Mouse (Mus musculus): ENCODE data around the gene Agpat4.

Gene Agpat4

DNA sequence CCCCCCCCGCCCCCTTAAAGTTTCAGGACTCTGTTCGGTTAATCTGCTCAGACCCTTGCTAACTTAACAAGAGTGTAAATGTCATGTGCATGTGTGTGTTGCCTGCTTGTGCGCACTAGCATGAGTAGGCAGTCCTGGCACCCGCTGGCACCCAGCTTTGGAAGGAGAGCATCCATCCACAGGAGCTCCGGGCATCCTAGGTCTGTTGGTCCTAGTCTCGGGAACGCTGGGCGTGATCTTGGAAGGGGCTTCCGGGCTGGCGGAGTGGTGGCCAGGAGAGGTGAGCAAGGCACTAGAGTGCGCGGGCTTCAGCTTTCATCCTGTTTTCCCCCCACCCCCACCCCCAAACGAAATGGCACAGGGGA, at the start of gene Agpat4:
TSS of gene Agpat4 (plus strand) at position 144 of the 365 bp plus-strand sequence.
- DNase-seq (ENCODE audit: low read depth, low spot score) = no peak

GRCm38 (mm10) chr17:12076816-12077215, 41.7 kb upstream of the Agpat4 start:
- no peak for DNase-seq (ENCODE audit: low read depth, low spot score)

- DNase-seq (ENCODE audit: low read depth, low spot score) = no peak
Observed at GRCm38 (mm10) chr17:12080656-12081495, 37.6 kb upstream of the Agpat4 start.

GRCm38 (mm10) chr17:12082201-12082600, 36.3 kb upstream of the Agpat4 start:
- DNase-seq (ENCODE audit: low read depth, low spot score) = no peak

DNA sequence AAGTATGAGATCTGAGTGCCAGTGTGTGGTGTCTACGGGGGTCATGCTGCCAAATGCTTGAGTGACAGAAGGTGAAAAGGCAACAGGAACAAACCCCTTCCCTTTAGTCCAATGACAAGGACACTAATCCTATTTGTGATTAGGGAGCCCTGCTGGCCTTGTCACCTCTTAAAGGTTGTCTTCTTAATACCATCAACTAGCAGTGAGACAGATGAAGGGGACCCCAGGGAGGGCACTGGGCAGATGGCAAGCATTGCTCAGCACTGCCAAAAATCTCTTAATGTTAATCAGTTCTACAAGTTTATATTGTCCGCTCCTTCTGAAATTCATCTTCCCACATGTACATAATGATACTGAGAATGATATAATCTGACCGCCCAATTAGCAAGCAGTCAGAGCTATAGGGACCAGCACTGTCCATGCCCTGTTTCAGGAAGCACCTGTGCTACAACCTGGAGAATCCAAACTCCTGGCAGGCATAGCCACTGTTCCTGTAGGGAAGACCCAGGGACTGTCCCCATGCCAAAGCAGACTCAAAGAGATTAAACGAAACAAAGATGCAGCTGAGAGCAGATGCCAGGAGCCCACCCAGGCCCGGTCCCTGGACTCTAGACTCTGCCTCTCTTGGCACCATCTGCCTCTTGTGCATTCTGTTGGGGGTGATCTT, 28.1 kb upstream of the Agpat4 start:
- DNase-seq (ENCODE audit: low read depth, low spot score) = no peak

DNA sequence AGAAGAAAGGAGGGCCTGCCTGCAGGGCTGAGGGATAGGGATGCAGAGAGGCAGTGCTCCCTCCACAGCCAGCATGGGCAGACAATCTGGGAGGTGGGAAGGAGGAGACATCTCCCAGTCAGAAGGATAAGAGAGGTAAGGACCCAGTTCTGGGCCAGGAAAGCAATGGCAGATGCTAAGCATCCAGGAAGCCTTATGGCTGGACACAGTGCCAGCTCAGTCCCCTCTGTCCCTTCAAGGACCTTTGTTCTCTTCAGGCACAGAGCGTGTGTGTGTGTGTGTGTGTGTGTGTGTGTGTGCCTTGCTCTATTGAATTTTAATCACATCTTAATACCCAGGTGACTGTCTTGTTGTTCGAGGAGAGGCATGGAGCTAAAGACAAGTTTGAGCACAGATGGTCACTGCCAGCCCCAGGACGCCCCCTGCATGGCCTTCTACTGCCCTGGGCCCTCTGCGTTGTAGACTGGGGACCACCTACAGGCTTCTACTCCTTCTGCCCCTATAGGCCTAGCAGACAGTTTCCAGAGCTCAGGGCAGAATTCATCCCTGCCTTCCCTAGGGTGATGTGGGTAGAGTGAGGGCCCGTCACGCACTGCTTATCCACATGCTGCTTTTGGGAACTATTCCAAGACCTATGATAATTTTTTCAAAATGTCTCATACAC, 25.5 kb upstream of the Agpat4 start:
- no peak for DNase-seq (ENCODE audit: low read depth, low spot score)

DNA sequence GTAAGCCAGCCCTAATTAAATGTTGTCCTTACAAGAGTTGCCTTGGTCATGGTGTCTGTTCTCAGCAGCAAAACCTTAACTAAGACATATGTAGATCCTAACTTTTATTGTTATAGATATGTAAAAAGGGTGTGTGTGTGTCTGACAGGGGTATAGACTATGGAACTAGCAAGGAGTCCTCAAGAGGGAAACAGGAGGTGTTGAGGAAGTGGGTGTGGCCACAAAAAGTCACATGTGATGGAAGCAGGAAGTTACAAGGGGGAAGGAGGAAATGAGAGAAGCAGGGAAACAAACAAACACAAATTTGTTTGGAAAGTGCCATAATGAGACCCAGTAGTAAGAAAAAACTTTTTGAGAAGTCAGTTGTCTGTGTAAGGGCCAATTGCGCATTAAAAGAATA, 24.5 kb upstream of the Agpat4 start:
- no peak for DNase-seq (ENCODE audit: low read depth, low spot score)

DNA sequence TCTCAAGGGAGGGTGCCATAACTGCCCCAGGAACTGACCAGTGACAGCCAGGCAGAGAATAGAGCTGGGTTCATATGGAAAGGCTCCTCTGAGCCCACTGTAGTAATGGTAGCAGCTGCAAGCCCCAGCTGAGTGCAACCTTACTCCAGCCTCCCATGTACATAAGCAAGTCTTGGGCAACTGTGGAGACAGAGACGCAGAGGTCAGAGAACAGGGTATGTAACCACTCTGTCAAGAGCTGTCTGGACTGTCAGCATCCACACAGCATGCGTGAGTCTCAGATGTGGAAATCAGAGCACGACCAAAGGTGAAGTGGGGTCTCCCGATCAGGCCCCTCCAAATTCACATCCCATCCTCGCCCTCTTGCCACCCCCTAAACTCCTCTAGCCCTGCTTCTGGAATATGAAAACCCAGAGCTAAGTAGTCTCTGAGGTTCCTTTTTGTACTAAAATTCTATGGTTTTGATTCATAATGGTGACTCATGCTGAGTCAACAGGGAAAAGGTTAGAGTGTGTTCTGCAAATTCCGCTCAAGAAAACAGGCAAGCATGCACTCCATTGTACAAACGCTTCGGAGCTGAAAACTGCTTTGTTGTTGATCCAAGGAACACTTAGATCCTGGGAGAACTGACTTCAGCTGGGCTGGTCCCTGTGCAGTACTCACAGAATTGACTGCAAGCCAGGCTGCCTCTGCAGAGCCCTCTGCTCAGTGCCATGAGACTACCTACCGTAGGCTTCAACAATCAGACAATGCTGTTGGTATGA, 23.5 kb upstream of the Agpat4 start:
- peak; percentile 60 for DNase-seq (ENCODE audit: low read depth, low spot score)

DNA sequence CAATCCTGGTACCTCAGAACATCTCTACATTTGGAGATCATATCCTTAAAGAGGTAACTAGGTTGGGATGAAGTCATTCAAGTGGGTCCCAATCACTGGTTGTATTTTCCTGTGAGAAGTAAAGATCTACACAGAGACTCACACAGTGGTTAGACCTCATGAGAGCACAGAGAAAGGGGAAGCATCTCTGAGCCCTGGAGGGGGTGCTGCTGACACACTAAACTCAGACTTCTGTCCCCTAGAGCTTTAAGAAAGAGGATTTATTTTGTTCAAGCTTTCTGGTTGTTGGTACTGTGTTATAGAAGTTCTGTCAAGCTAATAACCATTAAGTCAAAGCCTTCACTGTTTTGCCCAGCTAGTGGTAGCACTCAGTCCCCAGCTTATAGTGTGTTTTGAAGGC, 19.1 kb upstream of the Agpat4 start:
- no peak for DNase-seq (ENCODE audit: low read depth, low spot score)

GRCm38 (mm10) chr17:12102326-12102725, 16.2 kb upstream of the Agpat4 start:
- DNase-seq (ENCODE audit: low read depth, low spot score) = no peak

GRCm38 (mm10) chr17:12103781-12104180, 14.7 kb upstream of the Agpat4 start:
- no peak for DNase-seq (ENCODE audit: low read depth, low spot score)

DNA sequence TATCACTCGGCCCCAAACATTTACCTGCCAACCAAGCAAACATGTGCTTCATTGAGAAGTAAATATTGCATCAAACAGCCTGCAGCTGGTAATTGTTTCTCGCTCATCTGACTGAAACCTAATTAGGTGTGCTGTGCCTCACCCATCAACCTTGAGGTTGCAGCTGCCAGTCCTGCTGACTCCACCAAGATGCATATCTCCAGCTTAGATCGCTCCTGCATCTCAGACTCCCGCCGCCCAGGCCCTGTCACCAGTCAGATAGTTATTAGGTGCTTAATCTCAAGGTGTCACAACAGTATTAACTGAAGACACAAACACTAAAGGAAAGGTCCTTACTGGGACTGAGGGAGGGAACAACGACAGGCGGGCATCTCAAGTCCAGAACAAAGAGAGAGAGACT, 14.3 kb upstream of the Agpat4 start:
- DNase-seq (ENCODE audit: low read depth, low spot score) = no peak

DNA sequence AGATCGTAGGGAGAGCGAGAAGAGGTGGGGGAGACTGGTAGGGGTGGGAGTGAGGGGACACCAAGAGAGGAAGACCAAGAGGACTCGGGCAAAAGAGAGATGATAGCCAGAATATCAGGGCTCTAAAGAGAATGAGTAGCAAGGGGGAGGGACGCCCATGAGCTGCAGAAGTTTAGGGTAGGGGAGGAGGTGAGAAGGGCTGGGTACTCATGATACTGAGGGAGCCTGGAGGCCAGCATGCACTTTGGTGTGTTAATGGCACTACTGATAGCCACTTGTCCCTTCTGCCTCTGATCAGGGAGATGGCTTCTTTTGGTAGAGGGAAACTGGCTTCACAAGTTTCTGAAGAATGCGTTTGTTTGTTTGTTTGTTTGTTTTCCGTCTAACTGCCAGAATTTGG, 13.8 kb upstream of the Agpat4 start:
- no peak for DNase-seq (ENCODE audit: low read depth, low spot score)

GRCm38 (mm10) chr17:12106255-12106654, 12.2 kb upstream of the Agpat4 start:
- DNase-seq (ENCODE audit: low read depth, low spot score) = no peak

DNA sequence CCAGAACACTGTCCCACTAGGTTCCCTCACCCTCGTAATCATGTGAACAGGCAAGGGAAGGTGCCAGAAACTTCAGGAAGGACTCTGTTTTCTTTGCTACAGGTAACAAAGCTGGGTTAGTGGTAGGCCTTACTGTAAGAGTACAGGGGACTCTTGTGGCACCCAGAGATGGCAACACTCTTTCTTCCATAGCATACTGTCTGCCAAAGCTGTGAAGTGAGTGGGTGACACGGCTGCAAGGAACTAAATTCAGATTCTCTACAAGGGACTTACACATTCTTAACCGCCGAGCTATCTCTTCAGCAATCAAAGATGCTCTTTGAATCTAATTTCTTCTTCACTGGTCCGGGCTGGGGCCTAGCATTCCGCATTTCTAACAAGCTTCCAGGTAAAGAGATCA, 4.9 kb upstream of the Agpat4 start:
- no peak for DNase-seq (ENCODE audit: low read depth, low spot score)

DNA sequence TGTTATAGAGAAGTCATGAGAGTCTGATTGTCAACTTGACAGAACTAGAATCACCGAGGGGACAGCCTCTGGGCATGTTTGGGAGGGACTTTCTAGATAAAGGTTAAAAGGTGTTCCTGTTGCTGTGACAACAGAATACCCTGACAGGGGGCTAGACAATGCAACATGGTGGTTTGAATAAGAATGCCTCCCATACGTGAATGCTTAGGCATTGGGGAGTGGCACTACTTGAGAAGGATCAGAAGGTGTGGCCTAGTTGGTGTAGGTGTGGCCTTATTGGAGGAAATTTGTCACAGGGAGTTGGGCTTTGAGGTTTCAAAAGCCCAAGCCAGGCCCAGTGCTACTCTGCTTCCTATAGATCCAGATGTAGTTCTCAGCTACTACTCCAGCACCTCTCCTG, 3.4 kb upstream of the Agpat4 start:
- DNase-seq (ENCODE audit: low read depth, low spot score) = no peak

DNA sequence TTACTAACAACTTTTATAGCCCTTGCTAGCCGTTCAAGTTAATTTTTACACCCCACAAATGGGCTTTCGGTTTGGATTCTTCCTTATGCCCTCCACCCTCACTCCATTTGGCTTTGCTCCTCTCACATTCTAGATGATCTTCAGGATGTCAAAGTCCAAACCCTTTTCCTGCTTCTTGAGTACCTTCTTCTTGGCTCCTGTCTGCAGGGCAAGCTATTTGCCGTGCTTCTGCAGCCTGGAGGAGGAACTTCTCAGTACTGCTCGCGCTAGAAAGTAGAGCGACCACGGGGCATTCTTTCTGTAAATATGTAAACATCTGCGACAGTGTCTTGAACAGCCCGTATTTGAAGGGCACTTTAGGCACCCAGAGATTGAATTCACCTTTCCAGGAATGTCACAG, 373 bp upstream of the Agpat4 start:
- no peak for DNase-seq (ENCODE audit: low read depth, low spot score)

- peak; percentile 95 for DNase-seq (ENCODE audit: low read depth, low spot score)
Observed at GRCm38 (mm10) chr17:12118926-12119641, 580 bp downstream of the Agpat4 start.

DNA sequence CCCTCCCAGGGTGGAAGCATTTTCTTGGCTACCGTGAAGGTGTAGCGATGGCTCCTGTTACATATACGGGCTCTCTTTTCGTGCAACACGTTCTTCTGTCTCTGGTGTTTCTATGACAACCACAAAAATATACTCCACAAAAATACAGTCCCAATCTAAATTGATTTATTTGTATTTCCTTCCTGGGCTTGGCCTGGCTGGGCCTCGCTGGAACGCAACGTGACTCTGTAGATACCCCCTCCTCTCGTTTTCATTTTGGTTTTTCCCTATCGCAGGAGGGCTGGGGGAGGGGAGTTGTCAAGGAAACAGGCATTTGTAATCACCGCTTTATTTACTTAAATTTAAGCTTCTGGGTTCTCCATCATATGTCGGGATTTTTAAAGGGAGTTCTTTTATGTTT, 1.2 kb downstream of the Agpat4 start:
- peak; percentile 50 for DNase-seq (ENCODE audit: low read depth, low spot score)

DNA sequence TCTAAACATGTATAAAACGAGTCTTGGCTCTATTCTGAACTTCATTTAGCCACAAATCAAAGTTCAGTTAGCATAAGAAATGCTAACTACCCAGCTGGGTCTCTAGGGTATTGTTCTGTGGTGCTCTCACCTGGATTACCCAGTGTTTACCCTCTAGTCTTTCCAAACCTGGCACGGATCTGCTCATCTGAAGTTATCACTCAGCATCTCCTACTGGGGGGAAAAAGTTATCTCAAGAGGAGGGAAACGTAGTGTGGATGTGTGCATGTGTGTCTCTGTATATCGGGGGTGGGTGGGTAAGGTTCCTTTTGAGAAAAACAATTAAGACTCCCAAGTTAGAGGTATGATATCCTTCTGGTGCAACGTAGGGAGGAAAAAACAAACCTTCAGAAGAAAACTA, 1.8 kb downstream of the Agpat4 start:
- DNase-seq (ENCODE audit: low read depth, low spot score) = no peak

GRCm38 (mm10) chr17:12121226-12121794, 2.8 kb downstream of the Agpat4 start:
- no peak for DNase-seq (ENCODE audit: low read depth, low spot score)

Data from telencephalon, adult 2 months (tissue).